ENCODE assay signal across 27 mouse cellular contexts in the genomic region with DNA sequence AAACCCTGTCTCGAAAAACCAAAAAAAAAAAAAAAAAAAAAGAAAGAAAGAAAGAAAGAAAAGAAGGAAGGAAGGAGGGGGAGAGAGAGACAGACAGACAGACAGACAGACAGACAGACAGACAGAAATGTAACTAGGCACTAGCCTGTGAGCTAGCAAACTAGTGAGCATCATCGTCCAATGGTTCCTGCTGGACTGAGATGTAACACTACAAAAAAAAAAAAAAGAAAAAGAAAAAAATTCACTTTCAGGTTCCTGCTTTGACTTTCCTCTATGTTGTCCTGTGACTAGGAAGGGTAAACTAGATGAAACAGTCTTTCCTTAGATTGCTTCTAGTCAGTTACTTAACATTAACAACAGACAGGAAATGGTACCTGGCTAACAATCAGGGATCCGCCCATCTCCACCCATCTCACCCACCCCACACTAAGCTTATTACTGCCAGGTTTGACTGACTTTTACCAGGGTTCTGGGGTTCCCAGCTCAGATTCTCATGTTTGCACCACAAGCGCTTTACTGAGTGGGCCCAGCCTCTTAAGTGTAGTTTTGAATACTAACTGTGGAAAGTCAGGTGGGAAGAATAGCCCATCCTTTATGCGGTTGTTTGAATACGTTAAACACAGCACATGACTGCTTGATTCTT. TPM values are rescaled to one million over a fixed set of nuclear protein-coding genes. Genes with fewer than 3 reads are reported as not detected.
DNase-seq lines count a peak whose midpoint lies in the region; ATAC-seq and TF ChIP-seq lines count a peak whose summit lies in the region.
"Had no signal": no experiment of that assay in that cellular context is flagged by ENCODE, and none has a peak within 500 bp of the region (broad histone marks: within the 10 kb centered on the region; RNA-seq: fewer than 3 reads in every experiment).

No protein-coding gene starts in this region.

- TF ChIP-seq EP300 in CH12.LX (IDR thresholded peaks at IDR 0.05; ENCODE audit: low read length): no peak

- dilution Hi-C loops in CH12.LX (cut with MboI; ENCODE audit: extremely low pct_ligation_motif_present, extremely low pct_unique_long_range_greater_than_20kb, low sequenced_read_pairs): no loop called here

- H3K27me3 ChIP-seq in CH12.LX (replicated peaks): peaks cover 11% of the 10 kb centered on the region
- H3K27me3 ChIP-seq: heart, embryonic 12.5 days; heart, embryonic 15.5 days; Patski had no signal

- peak; percentile 28 for ATAC-seq in activated CD4-positive, CD25-positive, alpha-beta regulatory T cell, adult 4 months
- ATAC-seq: forebrain, embryonic 13.5 days; forebrain, embryonic 16.5 days; hindbrain, postnatal 0 days; intestine, postnatal 0 days; Patski had no signal

- in situ Hi-C loops in CH12.LX (cut with MboI; ENCODE audit: low pct_ligation_motif_present, low pct_unique_long_range_greater_than_20kb, low sequenced_read_pairs): no loop called here
- in situ Hi-C loops in ES-E14 (cut with MboI; ENCODE audit: low sequenced_read_pairs in 2 of 2, unreplicated experiment in 2 of 2): loop anchor here (5.0 to 10.0 kb wide), 2 partner anchors 99 to 107 kb away; a partner anchor contains a TSS

- no peak for TF ChIP-seq POLR2A in CH12.LX (IDR thresholded peaks at IDR 0.05; ENCODE audit: low read depth, low read length)

- TF ChIP-seq RAD21 in CH12.LX (IDR thresholded peaks at IDR 0.05; ENCODE audit: low read depth, low read length): no peak

- no peaks in the 10 kb centered on the region for H3K79me2 ChIP-seq in CH12.LX (replicated peaks; ENCODE audit: control insufficient read depth, extremely low read depth, insufficient read depth, poor library complexity, severe bottlenecking)

- H3K27ac ChIP-seq in gastrocnemius, adult 2 months: peak overlapping the region; percentile 90; the same call in 1 of the 2 replicates
- H3K27ac ChIP-seq in CH12.LX (ENCODE audit: insufficient read depth, low read depth): no peak overlapping the region
- H3K27ac ChIP-seq in ES-E14 (ENCODE audit: insufficient read depth, low read depth, low read length, poor library complexity, severe bottlenecking): no peak overlapping the region; the same call in 1 of the 2 replicates
- H3K27ac ChIP-seq: forebrain, embryonic 10.5 days; forebrain, embryonic 13.5 days; heart, adult 2 months; heart, embryonic 15.5 days; hindbrain, embryonic 14.5 days; hindbrain, postnatal 0 days had no signal

- H3K9me3 ChIP-seq in CH12.LX (replicated peaks; ENCODE audit: low read length): no peaks in the 10 kb centered on the region
- no peaks in the 10 kb centered on the region for H3K9me3 ChIP-seq in ES-E14 (ENCODE audit: control insufficient read depth, insufficient read depth, low read depth, low read length)
- H3K9me3 ChIP-seq: forebrain, embryonic 10.5 days; forebrain, embryonic 13.5 days; heart, embryonic 12.5 days; heart, embryonic 15.5 days had no signal

- H3K4me1 ChIP-seq in CH12.LX (ENCODE audit: control insufficient read depth in 1 of 2, insufficient read depth in 2 of 2) (peaks cover 8 to 14% of the 10 kb centered on the region in 2 experiments), ES-E14 (ENCODE audit: control insufficient read depth in 2 of 2, insufficient read depth in 2 of 2, low read length in 2 of 2, poor library complexity in 1 of 2) (peaks cover 6 to 17% of the 10 kb centered on the region in 2 experiments)

- peak overlapping the region; percentile 8 for H3K4me2 ChIP-seq in CH12.LX (ENCODE audit: insufficient read depth, low read depth, poor library complexity, severe bottlenecking)
- H3K4me2 ChIP-seq: forebrain, embryonic 13.5 days; heart, embryonic 12.5 days; heart, embryonic 15.5 days; hindbrain, embryonic 14.5 days had no signal

- no peaks in the 10 kb centered on the region for H3K36me3 ChIP-seq in CH12.LX (replicated peaks in 1 of 2; ENCODE audit: control insufficient read depth in 1 of 2, insufficient read depth in 1 of 2, low read length in 1 of 2)
- no peaks in the 10 kb centered on the region for H3K36me3 ChIP-seq in ES-E14 (ENCODE audit: control insufficient read depth, insufficient read depth, low read length, poor library complexity, severe bottlenecking)
- H3K36me3 ChIP-seq: forebrain, embryonic 10.5 days; heart, embryonic 12.5 days; heart, embryonic 15.5 days had no signal

- no peak for DNase-seq in gastrocnemius, adult 2 months
- no peak for DNase-seq in gastrocnemius, adult 18-20 months (ENCODE audit: low spot score)
- DNase-seq in CH12.LX (ENCODE audit: extremely low read depth) (no peak), ES-E14 (ENCODE audit: low read depth, low spot score) (no peak)
- no peak for DNase-seq in cerebellum, adult 9-10 months
- no peak for DNase-seq in natural killer cell, adult 2 months (ENCODE audit: low spot score in 2 of 2)
- DNase-seq: adrenal gland, adult 8-10 months; adrenal gland, postnatal 25 days; B cell, adult 2 months; cerebellum, adult 11-12 months; cerebellum, adult 8-10 months; cerebellum, postnatal 14 days; gastrocnemius, postnatal 25 days; heart, adult 2 months; heart, postnatal 10 days; heart, postnatal 4 days; kidney, adult 2 months had no signal

- TF ChIP-seq CTCF in gastrocnemius, adult 2 months (IDR thresholded peaks at IDR 0.05): no peak
- no peak for TF ChIP-seq CTCF in CH12.LX (conservative IDR thresholded peaks at IDR 0.05 in 1 of 2, IDR thresholded peaks at IDR 0.05 in 1 of 2; ENCODE audit: low read depth in 2 of 2, low read length in 2 of 2)

- intact Hi-C loops in gastrocnemius, adult 2 months (cut with DNase I): no loop called here

- no peak overlapping the region for H3K4me3 ChIP-seq in gastrocnemius, adult 2 months
- H3K4me3 ChIP-seq in CH12.LX (replicated peaks in 1 of 3; ENCODE audit: low read depth in 2 of 3, low read length in 2 of 3, poor library complexity in 1 of 3) (no peak overlapping the region), ES-E14 (ENCODE audit: insufficient read depth in 1 of 2, low read depth in 1 of 2, low read length in 2 of 2, poor library complexity in 1 of 2, severe bottlenecking in 1 of 2) (no peak overlapping the region)
- H3K4me3 ChIP-seq: forebrain, embryonic 10.5 days; forebrain, embryonic 13.5 days; heart, adult 2 months; heart, embryonic 12.5 days; heart, embryonic 15.5 days had no signal

- H3K9ac ChIP-seq in CH12.LX (ENCODE audit: insufficient read depth, low read depth): no peak overlapping the region
- H3K9ac ChIP-seq in ES-E14 (ENCODE audit: insufficient read depth, low read depth, low read length, poor library complexity, severe bottlenecking): no peak overlapping the region
- H3K9ac ChIP-seq: forebrain, embryonic 13.5 days; heart, embryonic 12.5 days; heart, embryonic 15.5 days; hindbrain, embryonic 14.5 days had no signal

TF ChIP-seq in CH12.LX, 34 proteins besides CTCF, POLR2A, EP300 and RAD21:
- peak; percentile 70; the same call in 1 of the 2 replicates for TF ChIP-seq BHLHE40 (IDR thresholded peaks at IDR 0.05; ENCODE audit: low read depth, low read length)
- no peak for TF ChIP-seq TBP (conservative IDR thresholded peaks at IDR 0.05; ENCODE audit: low read depth, low read length)
- TF ChIP-seq ZNF384 (IDR thresholded peaks at IDR 0.05; ENCODE audit: low read depth, low read length): peak; percentile 68; the same call in 1 of the 2 replicates

TF ChIP-seq in ES-E14, 5 proteins besides CTCF, POLR2A, EP300 and RAD21:
- 0 out of 2 replicates have a peak, but pooled peaks have one; percentile 36 for TF ChIP-seq ZNF384 (IDR thresholded peaks at IDR 0.05; ENCODE audit: low read depth, low read length)
- TF ChIP-seq HCFC1 (IDR thresholded peaks at IDR 0.05; ENCODE audit: borderline replicate concordance, insufficient read depth, low read length): no peak

RNA-seq across cellular contexts. Expression of a gene that starts 22.3 kb away (rescaled TPM):
- 10 to 100 TPM; 22.3 TPM for total RNA-seq in gastrocnemius, adult 2 months (2021)
- 10 to 100 TPM; 21.3 to 23.5 TPM for total RNA-seq in gastrocnemius, adult 18-20 months (2021)
- total RNA-seq in CH12.LX (2012; rRNA removed) (26.0 and 30.5 TPM in 2 replicates), CH12.LX (2014; rRNA removed) (15.2 and 17.0 TPM in 2 replicates), ES-E14 (2012; rRNA removed) (48.5 and 53.8 TPM in 2 replicates)
- polyA plus RNA-seq in CH12.LX (2012; ENCODE audit: insufficient read length, low read depth): 14.5 and 17.2 TPM in 2 replicates
- polyA plus RNA-seq in activated CD4-positive, CD25-positive, alpha-beta regulatory T cell, adult 4 months (2017; shearing (Covaris generic)): 10 to 100 TPM; 13.2 to 19.5 TPM
